Mouse (Mus musculus) olfactory bulb, adult 2 months (tissue): ENCODE measurements at regions not wholly inside any gene's neighbourhood (a gene's known extent, or its start where the extent isn't known, plus 50 kb on each side); places are given as distances from the start of the nearest gene placed in this dataset.

ENCODE experiments used
- CTCF ChIP-seq: fragments of 200-500 bp; IDR thresholded peaks from 2 replicates; pipeline ENCODE4 v1.5.1; 2012; ENCODE audit warnings: low read depth, mild to moderate bottlenecking, low read length, moderate library complexity; ENCODE audit not compliant: insufficient read depth
- POLR2A ChIP-seq: fragments of 200-500 bp; IDR thresholded peaks from 2 replicates; pipeline ENCODE4 v1.6.1; 2012; ENCODE audit warnings: mild to moderate bottlenecking, low read depth, low read length, moderate library complexity; ENCODE audit not compliant: insufficient read depth

DNA sequence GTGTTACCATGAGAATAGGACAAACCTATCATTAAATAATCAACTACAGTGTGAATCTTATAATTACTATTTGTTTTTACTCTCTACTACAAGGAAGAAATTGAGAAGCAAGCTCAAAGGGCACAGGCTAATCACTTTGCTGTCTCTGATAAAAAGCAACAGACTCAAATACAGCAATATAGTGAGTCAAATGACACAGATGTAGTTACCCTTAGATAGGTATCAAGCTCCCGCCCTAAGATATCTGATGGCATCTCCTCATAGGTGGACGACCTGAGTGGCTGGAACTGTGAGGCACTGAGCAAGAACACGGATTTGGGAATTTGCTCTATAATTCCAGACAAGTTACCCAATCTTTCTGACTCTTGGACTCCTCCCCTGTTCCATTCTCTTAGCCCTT is 379.7 kb upstream of the Klf12 start:
- no peak for TF ChIP-seq CTCF
- no peak for TF ChIP-seq POLR2A
